Mouse (Mus musculus) right cerebral cortex, adult 18-20 months (tissue): ENCODE measurements around the gene Gm5108.

ENCODE experiments used
- DNase-seq: peaks from one replicate; pipeline ENCODE4 v3.0.0; 2022; ENCODE audit warnings: mixed read lengths

Gene Gm5108

GRCm38 (mm10) chr5:67941369-67941768 lies at the start of gene Gm5108:
TSS of gene Gm5108 (plus strand) at chr5:67941669.
- DNase-seq, result no peak

- no peak for DNase-seq
These were observed 42.5 kb upstream of the Gm5108 start for GRCm38 (mm10) chr5:67898921-67899320.

GRCm38 (mm10) chr5:67904555-67904954 lies 36.9 kb upstream of the Gm5108 start:
- no peak for DNase-seq

- DNase-seq, result no peak
These were observed 10.9 kb upstream of the Gm5108 start for GRCm38 (mm10) chr5:67930584-67930983.

- DNase-seq, result no peak
These were observed 9.8 kb upstream of the Gm5108 start for GRCm38 (mm10) chr5:67931623-67932022.

GRCm38 (mm10) chr5:67943199-67943598 lies 1.7 kb downstream of the Gm5108 start:
- no peak for DNase-seq

GRCm38 (mm10) chr5:67944074-67944785 lies 2.8 kb downstream of the Gm5108 start:
- DNase-seq, result no peak

- DNase-seq, result no peak
These were observed 4.9 kb downstream of the Gm5108 start, which contains the start of gene Gm21905 for GRCm38 (mm10) chr5:67946321-67946720. TSS of gene Gm21905 (minus strand) at chr5:67946421.

GRCm38 (mm10) chr5:67947006-67947405 lies 5.5 kb downstream of the Gm5108 start:
- DNase-seq, result no peak

GRCm38 (mm10) chr5:67948074-67948473 lies 6.6 kb downstream of the Gm5108 start:
- no peak for DNase-seq

GRCm38 (mm10) chr5:67954097-67954496 lies 12.6 kb downstream of the Gm5108 start:
- DNase-seq, result peak; percentile 9

GRCm38 (mm10) chr5:67955486-67955885 lies 14.0 kb downstream of the Gm5108 start:
- peak; percentile 4 for DNase-seq

GRCm38 (mm10) chr5:67961708-67962629 lies 20.5 kb downstream of the Gm5108 start:
- DNase-seq, result peak; percentile 46

GRCm38 (mm10) chr5:67969536-67969935 lies 28.1 kb downstream of the Gm5108 start:
- DNase-seq, result no peak

- DNase-seq, result no peak
These were observed 40.6 kb downstream of the Gm5108 start for GRCm38 (mm10) chr5:67981946-67982526.

- DNase-seq, result no peak
These were observed 49.0 kb downstream of the Gm5108 start for GRCm38 (mm10) chr5:67990426-67990825.

GRCm38 (mm10) chr5:68002611-68003010 lies 61.1 kb downstream of the Gm5108 start:
- DNase-seq, result no peak

- no peak for DNase-seq
These were observed 62.4 kb downstream of the Gm5108 start for GRCm38 (mm10) chr5:68003904-68004303.

GRCm38 (mm10) chr5:68004419-68004818 lies 63.0 kb downstream of the Gm5108 start:
- DNase-seq, result no peak

- no peak for DNase-seq
These were observed 65.6 kb downstream of the Gm5108 start for GRCm38 (mm10) chr5:68007074-68007473.

GRCm38 (mm10) chr5:68011569-68011968 lies 70.1 kb downstream of the Gm5108 start:
- no peak for DNase-seq

- peak; percentile 80 for DNase-seq
These were observed 71.1 kb downstream of the Gm5108 start for GRCm38 (mm10) chr5:68012618-68013017.

- no peak for DNase-seq
These were observed 79.4 kb downstream of the Gm5108 start for GRCm38 (mm10) chr5:68020870-68021269.
